Mouse (Mus musculus) megakaryocyte, embryonic 14.5 days (primary cell): Measurements from ENCODE around the gene Gm12166.

Experiments used
- FLI1 ChIP-seq: IDR thresholded peaks from 2 replicates; pipeline ENCODE4 v1.6.1; 2012; ENCODE audit warnings: low read length, inconsistent platforms, mixed read lengths
- GATA1 ChIP-seq: IDR thresholded peaks from 3 replicates; pipeline ENCODE4 v1.6.1; 2012; ENCODE audit warnings: mixed read lengths, low read length, inconsistent platforms, borderline replicate concordance

- no peak for TF ChIP-seq FLI1
- no peak for TF ChIP-seq GATA1
These were observed 4.9 kb downstream of the Gm12166 start for GRCm38 (mm10) chr11:46047264-46047663.
